Mouse (Mus musculus) T-cell, adult 2 months (primary cell): ENCODE results near the gene Elp1.

Source experiments
- DNase-seq: peaks from one replicate; pipeline ENCODE4 v3.0.0; 2022; ENCODE audit warnings: low spot score

Elp1 gene

GRCm38 (mm10) chr4:56702234-56702633 lies 99.9 kb downstream of the Elp1 start:
- no peak for DNase-seq
